Mouse (Mus musculus): ENCODE results near the gene Corin. TPM values are rescaled to one million over a fixed set of nuclear protein-coding genes. Genes with fewer than 3 reads are reported as not detected.

Corin gene
- polyA plus RNA-seq, 1 experiment from 2014 or later: 0.06 TPM

- Histone ChIP-seq H3K9ac (no peak overlapping the region), H3K4me2 (no peak overlapping the region), H3K4me3 (no peak overlapping the region), H3K27me3 (no peaks in the 10 kb centered on the region), H3K36me3 (ENCODE audit: poor library complexity, severe bottlenecking) (no peaks in the 10 kb centered on the region), H3K27ac (no peak overlapping the region), H3K9me3 (replicated peaks) (no peaks in the 10 kb centered on the region), H3K4me1 (no peaks in the 10 kb centered on the region)
- ATAC-seq: no peak
- WGBS: 87% methylated on average over 3 of the region's 3 CpGs
These were observed 72.4 kb downstream of the Corin start for GRCm38 (mm10) chr5:72431856-72432255.

DNA sequence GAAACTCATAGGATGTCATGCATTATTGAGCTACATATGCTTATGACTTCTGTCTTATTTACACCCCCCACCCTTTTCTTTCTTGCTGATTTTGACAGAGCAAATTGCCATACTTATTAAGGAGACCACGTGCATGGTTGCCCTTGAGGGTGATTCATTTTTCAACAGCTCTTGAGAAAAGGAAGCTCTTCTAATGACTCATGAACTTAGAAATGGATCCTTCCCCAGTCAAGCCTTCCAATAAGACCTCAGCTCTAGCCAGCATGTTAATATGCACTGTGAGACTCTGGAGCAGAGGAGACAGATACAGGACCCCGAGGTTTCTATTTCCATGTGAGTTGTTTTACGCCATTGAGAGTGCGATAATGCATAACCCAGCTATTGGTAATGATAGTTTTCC, 76.7 kb downstream of the Corin start:
- H3K9ac ChIP-seq: no peak overlapping the region
- no peak overlapping the region for H3K4me2 ChIP-seq
- H3K27me3 ChIP-seq: no peaks in the 10 kb centered on the region
- no peaks in the 10 kb centered on the region for H3K4me1 ChIP-seq
- H3K27ac ChIP-seq: no peak overlapping the region
- 92% methylated on average over 4 of the region's 4 CpGs for WGBS
- H3K9me3 ChIP-seq (replicated peaks): no peaks in the 10 kb centered on the region
- no peak overlapping the region for H3K4me3 ChIP-seq
- H3K36me3 ChIP-seq (ENCODE audit: poor library complexity, severe bottlenecking): no peaks in the 10 kb centered on the region
- ATAC-seq: no peak

DNA sequence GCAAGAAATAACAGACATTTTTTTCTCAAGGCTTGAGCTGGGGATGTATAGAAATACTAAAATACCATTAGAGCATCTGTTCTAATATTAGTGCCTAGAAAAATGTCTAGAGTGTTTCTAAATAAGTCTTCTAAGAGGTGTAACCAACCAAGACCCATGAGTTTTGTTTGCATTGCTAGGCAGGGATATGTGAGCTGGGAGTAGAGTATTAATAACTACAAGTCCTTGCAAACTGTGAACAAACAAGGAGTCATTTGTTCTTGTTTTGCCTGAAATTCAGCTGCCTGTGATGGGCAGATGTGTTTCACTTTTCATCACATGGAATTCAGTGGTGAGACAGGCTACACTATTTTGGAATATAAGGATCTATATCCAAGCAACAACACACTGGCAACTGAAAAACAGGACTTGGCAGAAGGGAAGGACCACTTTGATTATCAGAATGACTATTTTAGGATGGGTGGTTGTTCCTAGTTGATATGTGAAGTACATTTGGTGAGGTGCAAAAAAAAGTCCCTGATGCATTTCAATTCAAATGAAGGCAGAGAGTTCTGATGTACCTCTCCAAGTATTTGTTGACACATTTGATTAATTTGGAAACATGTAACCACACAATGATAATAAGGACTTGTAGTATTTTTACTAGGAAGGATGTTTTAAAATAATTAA, 78.8 kb downstream of the Corin start:
- Histone ChIP-seq H3K4me3 (no peak overlapping the region), H3K4me1 (no peaks in the 10 kb centered on the region), H3K36me3 (ENCODE audit: poor library complexity, severe bottlenecking) (no peaks in the 10 kb centered on the region), H3K27ac (no peak overlapping the region), H3K4me2 (no peak overlapping the region), H3K9ac (no peak overlapping the region), H3K9me3 (replicated peaks) (no peaks in the 10 kb centered on the region), H3K27me3 (no peaks in the 10 kb centered on the region)
- ATAC-seq: no peak

DNA sequence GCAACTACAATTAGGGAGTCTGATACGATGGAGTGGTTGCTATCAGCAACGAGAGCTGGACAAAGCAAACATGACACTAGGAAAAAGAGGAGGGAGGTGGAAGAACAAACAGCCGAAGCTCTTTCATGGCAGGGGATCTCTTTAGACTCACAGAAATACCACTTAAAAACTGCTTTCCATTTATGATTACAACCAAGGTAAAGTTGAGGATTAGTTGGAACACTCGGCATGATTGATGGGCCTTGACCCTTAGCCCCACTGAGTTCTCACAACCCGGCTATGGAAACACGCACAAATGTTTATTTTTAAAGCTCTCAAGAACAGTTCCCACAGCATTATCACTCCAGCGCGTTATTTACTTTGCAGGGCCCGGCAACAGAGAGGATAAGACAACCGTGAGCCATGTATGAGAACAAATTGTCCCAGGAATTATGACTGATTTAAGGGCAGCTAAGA, 92.4 kb downstream of the Corin start:
- Histone ChIP-seq H3K27me3 (no peaks in the 10 kb centered on the region), H3K4me2 (no peak overlapping the region), H3K4me3 (no peak overlapping the region), H3K27ac (no peak overlapping the region), H3K4me1 (peaks cover 6% of the 10 kb centered on the region; the same call in 1 of the 2 replicates), H3K9ac (no peak overlapping the region), H3K9me3 (replicated peaks) (no peaks in the 10 kb centered on the region), H3K36me3 (ENCODE audit: poor library complexity, severe bottlenecking) (no peaks in the 10 kb centered on the region)
- ATAC-seq: no peak
- WGBS: 39% methylated on average over 10 of the region's 10 CpGs

DNA sequence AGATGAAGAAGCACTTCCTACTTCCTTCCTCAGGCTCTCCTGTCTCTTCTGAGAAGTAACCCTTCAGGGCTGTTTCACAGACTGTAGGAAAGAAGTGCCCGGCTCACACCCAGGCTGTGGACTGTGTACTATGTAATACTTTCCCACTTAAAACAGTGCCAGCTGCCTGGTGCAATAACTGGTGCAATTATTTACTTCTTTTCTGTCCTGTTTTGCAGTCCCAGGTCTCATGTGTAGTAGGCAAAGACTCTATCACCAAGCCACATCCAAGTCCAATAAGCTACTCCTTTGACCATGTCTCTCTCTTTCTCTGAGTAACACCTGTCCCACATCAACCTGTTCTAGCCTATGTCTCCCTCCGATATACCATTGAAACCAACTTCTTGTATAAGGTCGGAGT, 93.4 kb downstream of the Corin start:
- Histone ChIP-seq H3K27ac (no peak overlapping the region), H3K36me3 (ENCODE audit: poor library complexity, severe bottlenecking) (no peaks in the 10 kb centered on the region), H3K4me2 (no peak overlapping the region), H3K9ac (no peak overlapping the region), H3K27me3 (no peaks in the 10 kb centered on the region), H3K4me1 (peaks cover 6% of the 10 kb centered on the region; the same call in 1 of the 2 replicates), H3K4me3 (no peak overlapping the region), H3K9me3 (replicated peaks) (no peaks in the 10 kb centered on the region)
- no peak for ATAC-seq
- 96% methylated on average over 3 of the region's 3 CpGs for WGBS

DNA sequence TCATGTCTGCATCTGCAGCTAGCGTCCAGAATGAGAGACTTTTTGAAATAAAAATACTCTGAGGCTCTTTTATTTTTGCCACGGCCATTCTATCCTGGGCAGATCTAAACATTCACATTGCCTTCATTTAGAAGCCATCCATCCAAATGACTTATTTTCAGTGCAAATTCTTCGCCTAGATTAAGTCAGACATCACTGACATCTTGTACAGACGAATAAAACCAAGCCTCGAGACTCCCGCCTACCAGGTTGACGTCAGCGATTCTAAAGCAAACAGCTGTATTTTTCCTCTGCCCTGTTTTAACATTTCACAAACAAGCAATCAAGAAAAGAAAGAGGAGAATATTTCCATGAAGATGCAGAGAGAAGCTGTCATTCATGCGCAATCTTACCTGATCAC, 100.9 kb downstream of the Corin start:
- WGBS: 78% methylated on average over 9 of the region's 9 CpGs
- no peak overlapping the region for H3K4me2 ChIP-seq
- H3K4me1 ChIP-seq: no peaks in the 10 kb centered on the region
- no peaks in the 10 kb centered on the region for H3K27me3 ChIP-seq
- no peak overlapping the region for H3K27ac ChIP-seq
- H3K9ac ChIP-seq: no peak overlapping the region
- H3K4me3 ChIP-seq: no peak overlapping the region
- no peaks in the 10 kb centered on the region for H3K36me3 ChIP-seq (ENCODE audit: poor library complexity, severe bottlenecking)
- ATAC-seq: no peak
- no peaks in the 10 kb centered on the region for H3K9me3 ChIP-seq (replicated peaks)

GRCm38 (mm10) chr5:72402913-72403312, 101.4 kb downstream of the Corin start:
- Histone ChIP-seq H3K4me3 (no peak overlapping the region), H3K27ac (no peak overlapping the region), H3K4me1 (no peaks in the 10 kb centered on the region), H3K9ac (no peak overlapping the region), H3K36me3 (ENCODE audit: poor library complexity, severe bottlenecking) (no peaks in the 10 kb centered on the region), H3K27me3 (no peaks in the 10 kb centered on the region), H3K4me2 (no peak overlapping the region), H3K9me3 (replicated peaks) (no peaks in the 10 kb centered on the region)
- 68% methylated on average over 5 of the region's 5 CpGs for WGBS
- no peak for ATAC-seq

- Histone ChIP-seq H3K4me3 (no peak overlapping the region), H3K27ac (no peak overlapping the region), H3K9ac (no peak overlapping the region), H3K4me2 (no peak overlapping the region), H3K27me3 (no peaks in the 10 kb centered on the region), H3K36me3 (ENCODE audit: poor library complexity, severe bottlenecking) (no peaks in the 10 kb centered on the region), H3K4me1 (no peaks in the 10 kb centered on the region), H3K9me3 (replicated peaks) (no peaks in the 10 kb centered on the region)
- WGBS: 47% methylated on average over 10 of the region's 10 CpGs
- peak; percentile 33; the same call in 1 of the 2 replicates for ATAC-seq
These were observed 102.5 kb downstream of the Corin start for GRCm38 (mm10) chr5:72401778-72402177.

DNA sequence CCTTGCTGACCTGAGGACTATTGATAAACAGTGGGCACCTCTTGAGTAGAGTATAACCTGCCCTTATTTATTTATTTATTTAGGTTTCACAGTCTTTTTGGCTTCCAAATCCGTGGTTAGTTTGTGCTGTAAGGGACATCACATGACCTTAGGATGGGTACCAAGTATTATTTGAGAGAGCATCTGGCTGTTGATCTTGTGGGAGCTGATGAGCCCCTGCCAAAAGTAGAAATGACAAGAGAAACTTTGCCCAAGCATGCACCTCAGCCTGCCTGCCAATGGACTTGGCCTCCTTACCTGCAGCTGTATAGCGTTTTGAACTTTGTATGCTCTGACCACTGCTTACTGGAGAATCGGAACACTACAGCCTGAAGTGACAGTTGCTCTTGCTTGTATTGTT, 103.0 kb downstream of the Corin start:
- Histone ChIP-seq H3K36me3 (ENCODE audit: poor library complexity, severe bottlenecking) (no peaks in the 10 kb centered on the region), H3K4me1 (no peaks in the 10 kb centered on the region), H3K27me3 (no peaks in the 10 kb centered on the region), H3K9ac (no peak overlapping the region), H3K27ac (no peak overlapping the region), H3K9me3 (replicated peaks) (no peaks in the 10 kb centered on the region), H3K4me3 (no peak overlapping the region), H3K4me2 (no peak overlapping the region)
- ATAC-seq: no peak
- 88% methylated on average over 3 of the region's 3 CpGs for WGBS

- WGBS: 75% methylated on average over 1 of the region's 1 CpGs
These were observed 122.1 kb downstream of the Corin start for GRCm38 (mm10) chr5:72382148-72382547.

GRCm38 (mm10) chr5:72380616-72381015, 123.7 kb downstream of the Corin start:
- ATAC-seq: no peak
- 72% methylated on average over 8 of the region's 8 CpGs for WGBS
- H3K36me3 ChIP-seq (ENCODE audit: poor library complexity, severe bottlenecking): no peaks in the 10 kb centered on the region

More at GRCm38 (mm10) chr5:72382148-72382547, 122.1 kb downstream of the Corin start:
- H3K9me3 ChIP-seq (replicated peaks): no peaks in the 10 kb centered on the region
- no peak overlapping the region for H3K27ac ChIP-seq
- no peak overlapping the region for H3K9ac ChIP-seq
- ATAC-seq: no peak
- H3K4me2 ChIP-seq: no peak overlapping the region
- no peaks in the 10 kb centered on the region for H3K27me3 ChIP-seq
- H3K4me3 ChIP-seq: no peak overlapping the region
- H3K4me1 ChIP-seq: no peaks in the 10 kb centered on the region
- no peaks in the 10 kb centered on the region for H3K36me3 ChIP-seq (ENCODE audit: poor library complexity, severe bottlenecking)

DNA sequence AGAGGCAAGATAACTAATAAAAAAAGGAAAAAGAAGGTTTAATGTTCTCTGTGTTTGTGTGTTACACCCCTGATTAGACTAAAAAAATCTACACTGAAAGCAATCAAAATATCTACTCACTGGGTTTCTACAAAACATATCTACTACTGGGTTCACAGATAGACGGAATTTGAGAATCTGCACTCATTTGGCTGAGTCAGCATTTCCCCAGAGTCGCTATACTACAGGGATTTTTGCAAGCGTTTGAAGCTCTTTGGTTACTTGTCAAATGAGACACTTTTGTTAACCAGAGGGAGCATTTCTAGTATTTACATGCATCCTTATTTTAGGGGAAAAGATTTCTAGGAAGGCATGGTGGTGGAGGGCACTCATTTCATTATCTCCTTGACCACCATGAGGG, 136.3 kb downstream of the Corin start:
- Histone ChIP-seq H3K27me3 (no peaks in the 10 kb centered on the region), H3K4me1 (peaks cover 3% of the 10 kb centered on the region; the same call in 1 of the 2 replicates)

More at GRCm38 (mm10) chr5:72380616-72381015, 123.7 kb downstream of the Corin start:
- H3K4me2 ChIP-seq: no peak overlapping the region
- H3K9me3 ChIP-seq (replicated peaks): no peaks in the 10 kb centered on the region
- H3K4me1 ChIP-seq: no peaks in the 10 kb centered on the region
- H3K4me3 ChIP-seq: no peak overlapping the region
- no peak overlapping the region for H3K27ac ChIP-seq
- H3K9ac ChIP-seq: no peak overlapping the region
- H3K27me3 ChIP-seq: no peaks in the 10 kb centered on the region

GRCm38 (mm10) chr5:72365801-72366200, 138.5 kb downstream of the Corin start:
- ATAC-seq: no peak
- no peaks in the 10 kb centered on the region for H3K36me3 ChIP-seq (ENCODE audit: poor library complexity, severe bottlenecking)
- peaks cover 3% of the 10 kb centered on the region; the same call in 1 of the 2 replicates for H3K4me1 ChIP-seq
- no peak overlapping the region for H3K4me2 ChIP-seq
- no peaks in the 10 kb centered on the region for H3K27me3 ChIP-seq
- H3K4me3 ChIP-seq: no peak overlapping the region
- no peaks in the 10 kb centered on the region for H3K9me3 ChIP-seq (replicated peaks)
- H3K9ac ChIP-seq: no peak overlapping the region
- whole genome bisulfite sequencing: 82% methylated on average over 4 of the region's 4 CpGs
- no peak overlapping the region for H3K27ac ChIP-seq

More for the DNA sequence above, 136.3 kb downstream of the Corin start:
- Histone ChIP-seq H3K9ac (no peak overlapping the region), H3K4me2 (no peak overlapping the region), H3K9me3 (replicated peaks) (no peaks in the 10 kb centered on the region), H3K27ac (no peak overlapping the region), H3K36me3 (ENCODE audit: poor library complexity, severe bottlenecking) (no peaks in the 10 kb centered on the region), H3K4me3 (no peak overlapping the region)
- WGBS: 77% methylated on average over 3 of the region's 3 CpGs
- ATAC-seq: no peak

Measured in forebrain, embryonic 13.5 days (tissue).